Mouse (Mus musculus): ENCODE results near the gene Ccdc194. TPM values are rescaled to one million over a fixed set of nuclear protein-coding genes. Genes with fewer than 3 reads are reported as not detected.

Gene Ccdc194
- polyA plus RNA-seq, 1 experiment from 2014 or later: not detected

Other genes with a start within 250 kb of the Ccdc194 start
- gene Use1, start 158.9 kb downstream of the Ccdc194 start, polyA plus RNA-seq (2015; fragmentation: Nextera tagmentation; extraction: Ambion mirVana): 100 and 115 TPM in 2 replicates
- gene Ocel1, start 154.4 kb downstream of the Ccdc194 start, polyA plus RNA-seq (2015; fragmentation: Nextera tagmentation; extraction: Ambion mirVana): 7.8 and 8.0 TPM in 2 replicates
- 11.8 and 13.2 TPM in 2 replicates for gene Nr2f6, start 143.8 kb downstream of the Ccdc194 start, polyA plus RNA-seq (2015; fragmentation: Nextera tagmentation; extraction: Ambion mirVana)
- 6.1 and 6.9 TPM in 2 replicates for gene Ushbp1, start 129.9 kb downstream of the Ccdc194 start, polyA plus RNA-seq (2015; fragmentation: Nextera tagmentation; extraction: Ambion mirVana)
- 103 and 105 TPM in 2 replicates for gene Babam1, start 128.8 kb downstream of the Ccdc194 start, polyA plus RNA-seq (2015; fragmentation: Nextera tagmentation; extraction: Ambion mirVana)
- gene Ankle1, start 119.7 kb downstream of the Ccdc194 start, polyA plus RNA-seq (2015; fragmentation: Nextera tagmentation; extraction: Ambion mirVana): 12.3 and 18.9 TPM in 2 replicates
- 113 and 127 TPM in 2 replicates for gene Abhd8, start 62.1 kb downstream of the Ccdc194 start, polyA plus RNA-seq (2015; fragmentation: Nextera tagmentation; extraction: Ambion mirVana)
- gene Mrpl34, start 60.8 kb downstream of the Ccdc194 start, polyA plus RNA-seq (2015; fragmentation: Nextera tagmentation; extraction: Ambion mirVana): 173 and 178 TPM in 2 replicates
- gene Dda1, start 56.5 kb downstream of the Ccdc194 start, polyA plus RNA-seq (2015; fragmentation: Nextera tagmentation; extraction: Ambion mirVana): 218 and 236 TPM in 2 replicates
- gene Ano8, start 39.7 kb downstream of the Ccdc194 start, polyA plus RNA-seq (2015; fragmentation: Nextera tagmentation; extraction: Ambion mirVana): 4.1 and 4.4 TPM in 2 replicates
- 12.1 and 12.6 TPM in 2 replicates for gene Gtpbp3, start 37.6 kb downstream of the Ccdc194 start, polyA plus RNA-seq (2015; fragmentation: Nextera tagmentation; extraction: Ambion mirVana)
- 3.5 and 4.4 TPM in 2 replicates for gene Plvap, start 14.0 kb downstream of the Ccdc194 start, polyA plus RNA-seq (2015; fragmentation: Nextera tagmentation; extraction: Ambion mirVana)
- gene Bst2, start 11.7 kb upstream of the Ccdc194 start, polyA plus RNA-seq (2015; fragmentation: Nextera tagmentation; extraction: Ambion mirVana): 4.7 and 7.5 TPM in 2 replicates
- gene Mvb12a, start 17.2 kb upstream of the Ccdc194 start, polyA plus RNA-seq (2015; fragmentation: Nextera tagmentation; extraction: Ambion mirVana): 52.8 and 65.3 TPM in 2 replicates
- gene Tmem221, start 33.2 kb upstream of the Ccdc194 start, polyA plus RNA-seq (2015; fragmentation: Nextera tagmentation; extraction: Ambion mirVana): 0.15 and 0.16 TPM in 2 replicates
- gene Nxnl1, start 40.9 kb upstream of the Ccdc194 start, polyA plus RNA-seq (2015; fragmentation: Nextera tagmentation; extraction: Ambion mirVana): not detected in 2 replicates
- 74.6 and 75.9 TPM in 2 replicates for gene Slc27a1, start 43.2 kb upstream of the Ccdc194 start, polyA plus RNA-seq (2015; fragmentation: Nextera tagmentation; extraction: Ambion mirVana)
- 167 and 189 TPM in 2 replicates for gene Pgls, start 66.5 kb upstream of the Ccdc194 start, polyA plus RNA-seq (2015; fragmentation: Nextera tagmentation; extraction: Ambion mirVana)
- gene Fam129c, start 71.9 kb upstream of the Ccdc194 start, polyA plus RNA-seq (2015; fragmentation: Nextera tagmentation; extraction: Ambion mirVana): 6.2 and 8.4 TPM in 2 replicates
- 60.4 and 63.6 TPM in 2 replicates for gene Colgalt1, start 85.3 kb upstream of the Ccdc194 start, polyA plus RNA-seq (2015; fragmentation: Nextera tagmentation; extraction: Ambion mirVana)
- 23.1 and 33.6 TPM in 2 replicates for gene Unc13a, start 146.0 kb upstream of the Ccdc194 start, polyA plus RNA-seq (2015; fragmentation: Nextera tagmentation; extraction: Ambion mirVana)
- 3.4 and 4.1 TPM in 2 replicates for gene Jak3, start 150.6 kb upstream of the Ccdc194 start, polyA plus RNA-seq (2015; fragmentation: Nextera tagmentation; extraction: Ambion mirVana)
- gene Insl3, start 163.5 kb upstream of the Ccdc194 start, polyA plus RNA-seq (2015; fragmentation: Nextera tagmentation; extraction: Ambion mirVana): not detected in 2 replicates
- gene B3gnt3, start 176.1 kb upstream of the Ccdc194 start, polyA plus RNA-seq (2015; fragmentation: Nextera tagmentation; extraction: Ambion mirVana): 0.58 and 0.68 TPM in 2 replicates
- 72.4 and 100 TPM in 2 replicates for gene Fcho1, start 200.0 kb upstream of the Ccdc194 start, polyA plus RNA-seq (2015; fragmentation: Nextera tagmentation; extraction: Ambion mirVana)

All from forebrain, embryonic 16.5 days (tissue).